Mouse (Mus musculus): Measurements from ENCODE around the gene Vmn2r112. TPM values are rescaled to one million over a fixed set of nuclear protein-coding genes. Genes with fewer than 3 reads are reported as not detected.
"Not testable (repeated sequence)": the region's sequence is repeated elsewhere in the genome, so short reads cannot be mapped to it uniquely, and the experiment has no call there.

The Vmn2r112 gene
- polyA plus RNA-seq (2015; fragmentation: Nextera tagmentation; extraction: Ambion mirVana): not detected in 2 replicates

DNA sequence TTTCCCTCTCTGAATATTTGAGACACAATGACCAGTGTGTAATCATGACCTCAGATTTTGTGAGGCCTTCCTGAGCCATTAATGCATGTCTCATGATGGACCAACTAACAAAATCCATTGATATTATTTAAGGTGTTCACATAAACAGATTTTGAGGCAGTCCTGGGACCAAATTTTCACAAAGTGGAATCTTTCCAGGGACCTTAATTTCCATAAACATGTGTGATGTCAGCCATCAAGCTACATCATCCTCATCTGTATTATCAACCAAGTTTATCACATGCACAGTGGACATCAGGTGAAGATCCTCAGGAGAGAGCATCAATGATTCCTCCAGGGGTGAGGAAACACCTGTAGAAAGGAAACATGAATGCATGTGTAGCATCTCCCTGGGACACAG, at the start of gene Vmn2r112:
Vmn2r112 (plus strand) TSS at position 301 of the 400 bp plus-strand sequence.
- H3K4me2 ChIP-seq; H3K27ac ChIP-seq; H3K9me3 ChIP-seq; H3K4me1 ChIP-seq; H3K27me3 ChIP-seq; ATAC-seq (ENCODE audit: borderline replicate concordance, extremely low read depth, low FRiP score, low TSS enrichment); H3K4me3 ChIP-seq; H3K36me3 ChIP-seq; H3K9ac ChIP-seq: not testable (repeated sequence)

DNA sequence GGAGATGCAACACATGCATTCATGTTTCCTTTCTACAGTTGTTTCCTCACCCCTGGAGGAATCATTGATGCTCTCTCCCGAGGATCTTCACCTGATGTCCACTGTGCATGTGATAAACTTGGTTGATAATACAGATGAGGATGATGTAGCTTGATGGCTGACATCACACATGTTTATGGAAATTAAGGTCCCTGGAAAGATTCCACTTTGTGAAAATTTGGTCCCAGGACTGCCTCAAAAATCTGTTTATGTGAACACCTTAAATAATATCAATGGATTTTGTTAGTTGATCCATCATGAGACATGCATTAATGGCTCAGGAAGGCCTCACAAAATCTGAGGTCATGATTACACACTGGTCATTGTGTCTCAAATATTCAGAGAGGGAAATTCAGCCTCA, 27.4 kb upstream of the Vmn2r112 start, which contains the start of gene Vmn2r111:
Vmn2r111 (minus strand) TSS at position 101 of the 400 bp plus-strand sequence.
- WGBS: 44% methylated on average over 1 of the region's 1 CpGs

DNA sequence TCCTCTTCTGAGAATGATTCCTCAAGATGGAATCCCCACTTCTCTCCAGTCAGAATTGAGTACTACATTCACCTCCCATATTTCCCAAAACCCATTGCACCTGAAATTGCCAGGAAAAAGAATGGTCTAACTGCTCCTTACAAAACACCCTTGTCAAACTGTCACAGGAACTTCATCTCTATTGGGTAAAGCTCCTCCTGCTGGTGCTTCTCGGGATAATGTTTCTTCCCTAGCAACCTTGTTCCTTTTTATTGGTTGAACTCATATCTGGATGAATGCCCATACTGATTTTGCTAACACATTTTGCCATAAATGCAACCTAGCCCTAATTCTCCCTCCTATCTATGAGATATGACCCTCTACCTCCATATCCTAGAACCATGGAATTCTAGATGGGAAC, 29.9 kb downstream of the Vmn2r112 start:
- no peak overlapping the region for H3K9ac ChIP-seq
- ATAC-seq (ENCODE audit: borderline replicate concordance, extremely low read depth, low FRiP score, low TSS enrichment): no peak
- WGBS: 68% methylated on average over 1 of the region's 1 CpGs
- H3K4me2 ChIP-seq: no peak overlapping the region
- H3K9me3 ChIP-seq: no peaks in the 10 kb centered on the region
- H3K27ac ChIP-seq: no peak overlapping the region
- no peaks in the 10 kb centered on the region for H3K4me1 ChIP-seq
- H3K27me3 ChIP-seq: no peaks in the 10 kb centered on the region
- H3K36me3 ChIP-seq: no peaks in the 10 kb centered on the region
- H3K4me3 ChIP-seq: no peak overlapping the region

More for the DNA sequence above, 27.4 kb upstream of the Vmn2r112 start, which contains the start of gene Vmn2r111:
- not testable (repeated sequence) for H3K27me3 ChIP-seq; H3K4me3 ChIP-seq; H3K27ac ChIP-seq; H3K9ac ChIP-seq; H3K36me3 ChIP-seq; H3K4me2 ChIP-seq; H3K9me3 ChIP-seq; H3K4me1 ChIP-seq; ATAC-seq (ENCODE audit: borderline replicate concordance, extremely low read depth, low FRiP score, low TSS enrichment)

Other genes with a start within 250 kb of the Vmn2r112 start
- 11.4 and 11.5 TPM in 2 replicates for gene Zfp944, start 239.6 kb upstream of the Vmn2r112 start, polyA plus RNA-seq (2015; fragmentation: Nextera tagmentation; extraction: Ambion mirVana)
- 9.0 and 10.2 TPM in 2 replicates for gene Zfp758, start 239.5 kb upstream of the Vmn2r112 start, polyA plus RNA-seq (2015; fragmentation: Nextera tagmentation; extraction: Ambion mirVana)
- gene Zfp946, start 176.7 kb upstream of the Vmn2r112 start, polyA plus RNA-seq (2015; fragmentation: Nextera tagmentation; extraction: Ambion mirVana): 15.2 and 15.4 TPM in 2 replicates
- gene Vmn2r111, start 27.5 kb upstream of the Vmn2r112 start, polyA plus RNA-seq (2015; fragmentation: Nextera tagmentation; extraction: Ambion mirVana): not detected in 2 replicates